Mouse (Mus musculus) embryo, embryonic 11 days (tissue): ENCODE measurements around the gene Tnrc6b.

ENCODE experiments used
- DNase-seq: peaks from one replicate; pipeline ENCODE4 v3.0.0-alpha.2; 2015

The Tnrc6b gene

GRCm38 (mm10) chr15:80710608-80711363 is at the start of gene Tnrc6b:
TSS of gene Tnrc6b (plus strand) at chr15:80711313.
- peak; percentile 99 for DNase-seq

GRCm38 (mm10) chr15:80664444-80664843 is 46.7 kb upstream of the Tnrc6b start:
- no peak for DNase-seq

GRCm38 (mm10) chr15:80671295-80672252 is 39.5 kb upstream of the Tnrc6b start, which contains the start of gene Fam83f:
TSS of gene Fam83f (plus strand) at chr15:80671847.
- DNase-seq: peak; percentile 50

- no peak for DNase-seq
Measured at GRCm38 (mm10) chr15:80672810-80673209, 38.3 kb upstream of the Tnrc6b start.

GRCm38 (mm10) chr15:80673337-80674095 is 37.6 kb upstream of the Tnrc6b start:
- DNase-seq: no peak

GRCm38 (mm10) chr15:80674700-80675099 is 36.4 kb upstream of the Tnrc6b start:
- DNase-seq: no peak

GRCm38 (mm10) chr15:80679515-80680215 is 31.4 kb upstream of the Tnrc6b start:
- DNase-seq: no peak

GRCm38 (mm10) chr15:80680347-80681030 is 30.6 kb upstream of the Tnrc6b start:
- DNase-seq: no peak

GRCm38 (mm10) chr15:80681466-80681881 is 29.6 kb upstream of the Tnrc6b start:
- DNase-seq: no peak

- DNase-seq: no peak
Measured at GRCm38 (mm10) chr15:80682343-80682742, 28.8 kb upstream of the Tnrc6b start.

GRCm38 (mm10) chr15:80683151-80683550 is 28.0 kb upstream of the Tnrc6b start:
- no peak for DNase-seq

GRCm38 (mm10) chr15:80683990-80684389 is 27.1 kb upstream of the Tnrc6b start:
- no peak for DNase-seq

GRCm38 (mm10) chr15:80684786-80685602 is 26.1 kb upstream of the Tnrc6b start:
- no peak for DNase-seq

- peak; percentile 31 for DNase-seq
Measured at GRCm38 (mm10) chr15:80685603-80685895, 25.6 kb upstream of the Tnrc6b start.

- DNase-seq: no peak
Measured at GRCm38 (mm10) chr15:80688536-80688935, 22.6 kb upstream of the Tnrc6b start.

GRCm38 (mm10) chr15:80693492-80693891 is 17.6 kb upstream of the Tnrc6b start:
- no peak for DNase-seq

- DNase-seq: peak; percentile 71
Measured at GRCm38 (mm10) chr15:80694125-80694910, 16.8 kb upstream of the Tnrc6b start.

- no peak for DNase-seq
Measured at GRCm38 (mm10) chr15:80697564-80697963, 13.5 kb upstream of the Tnrc6b start.

GRCm38 (mm10) chr15:80701481-80702257 is 9.4 kb upstream of the Tnrc6b start:
- DNase-seq: no peak
